Mouse (Mus musculus): ENCODE data around the gene Havcr1.
"Not testable (repeated sequence)": the region's sequence is repeated elsewhere in the genome, so short reads cannot be mapped to it uniquely, and the experiment has no call there.

The Havcr1 gene

GRCm38 (mm10) chr11:46735076-46735475 is at the start of gene Havcr1:
TSS of gene Havcr1 (plus strand) at chr11:46735080.
- not testable (repeated sequence) for DNase-seq (ENCODE audit: low spot score)

- no peak for DNase-seq (ENCODE audit: low spot score)
Observed at GRCm38 (mm10) chr11:46690136-46690535, 44.7 kb upstream of the Havcr1 start.

GRCm38 (mm10) chr11:46695849-46696248 is 39.0 kb upstream of the Havcr1 start:
- not testable (repeated sequence) for DNase-seq (ENCODE audit: low spot score)

- DNase-seq (ENCODE audit: low spot score), result no peak
Observed at GRCm38 (mm10) chr11:46697433-46698277, 37.2 kb upstream of the Havcr1 start.

GRCm38 (mm10) chr11:46698278-46698655 is 36.6 kb upstream of the Havcr1 start:
- DNase-seq (ENCODE audit: low spot score), result no peak

GRCm38 (mm10) chr11:46698830-46699229 is 36.0 kb upstream of the Havcr1 start:
- DNase-seq (ENCODE audit: low spot score), result no peak

GRCm38 (mm10) chr11:46706664-46707356 is 28.1 kb upstream of the Havcr1 start, which contains the start of gene Timd2:
TSS of gene Timd2 (minus strand) at chr11:46707061.
- no peak for DNase-seq (ENCODE audit: low spot score)

GRCm38 (mm10) chr11:46731541-46732070 is 3.3 kb upstream of the Havcr1 start:
- DNase-seq (ENCODE audit: low spot score), result no peak

GRCm38 (mm10) chr11:46733242-46733789 is 1.6 kb upstream of the Havcr1 start:
- no peak for DNase-seq (ENCODE audit: low spot score)

- DNase-seq (ENCODE audit: low spot score), result no peak
Observed at GRCm38 (mm10) chr11:46734617-46735016, 263 bp upstream of the Havcr1 start.

GRCm38 (mm10) chr11:46739501-46739900 is 4.6 kb downstream of the Havcr1 start:
- no peak for DNase-seq (ENCODE audit: low spot score)

GRCm38 (mm10) chr11:46740886-46741285 is 6.0 kb downstream of the Havcr1 start:
- DNase-seq (ENCODE audit: low spot score), result no peak

- no peak for DNase-seq (ENCODE audit: low spot score)
Observed at GRCm38 (mm10) chr11:46741716-46742115, 6.8 kb downstream of the Havcr1 start.

- DNase-seq (ENCODE audit: low spot score), result no peak
Observed at GRCm38 (mm10) chr11:46747996-46748395, 13.1 kb downstream of the Havcr1 start.

- DNase-seq (ENCODE audit: low spot score), result no peak
Observed at GRCm38 (mm10) chr11:46753662-46754061, 18.8 kb downstream of the Havcr1 start.

- no peak for DNase-seq (ENCODE audit: low spot score)
Observed at GRCm38 (mm10) chr11:46754669-46755068, 19.8 kb downstream of the Havcr1 start.

- not testable (repeated sequence) for DNase-seq (ENCODE audit: low spot score)
Observed at GRCm38 (mm10) chr11:46755714-46756113, 20.8 kb downstream of the Havcr1 start.

- no peak for DNase-seq (ENCODE audit: low spot score)
Observed at GRCm38 (mm10) chr11:46776879-46777278, 42.0 kb downstream of the Havcr1 start.

- no peak for DNase-seq (ENCODE audit: low spot score)
Observed at GRCm38 (mm10) chr11:46779811-46780210, 44.9 kb downstream of the Havcr1 start.

GRCm38 (mm10) chr11:46804440-46804839 is 69.6 kb downstream of the Havcr1 start:
- no peak for DNase-seq (ENCODE audit: low spot score)

- no peak for DNase-seq (ENCODE audit: low spot score)
Observed at GRCm38 (mm10) chr11:46810511-46810910, 75.6 kb downstream of the Havcr1 start, which contains the start of gene Timd4. TSS of gene Timd4 (plus strand) at chr11:46810800.

- DNase-seq (ENCODE audit: low spot score), result no peak
Observed at GRCm38 (mm10) chr11:46817692-46818091, 82.8 kb downstream of the Havcr1 start.

- no peak for DNase-seq (ENCODE audit: low spot score)
Observed at GRCm38 (mm10) chr11:46819930-46820329, 85.0 kb downstream of the Havcr1 start.

All from testis, postnatal 10 days (tissue).